Mouse (Mus musculus): ENCODE data around the gene Dap. TPM values are rescaled to one million over a fixed set of nuclear protein-coding genes. Genes with fewer than 3 reads are reported as not detected.

Gene Dap
- polyA plus RNA-seq, 1 experiment from 2014 or later = 23.8 TPM

DNA sequence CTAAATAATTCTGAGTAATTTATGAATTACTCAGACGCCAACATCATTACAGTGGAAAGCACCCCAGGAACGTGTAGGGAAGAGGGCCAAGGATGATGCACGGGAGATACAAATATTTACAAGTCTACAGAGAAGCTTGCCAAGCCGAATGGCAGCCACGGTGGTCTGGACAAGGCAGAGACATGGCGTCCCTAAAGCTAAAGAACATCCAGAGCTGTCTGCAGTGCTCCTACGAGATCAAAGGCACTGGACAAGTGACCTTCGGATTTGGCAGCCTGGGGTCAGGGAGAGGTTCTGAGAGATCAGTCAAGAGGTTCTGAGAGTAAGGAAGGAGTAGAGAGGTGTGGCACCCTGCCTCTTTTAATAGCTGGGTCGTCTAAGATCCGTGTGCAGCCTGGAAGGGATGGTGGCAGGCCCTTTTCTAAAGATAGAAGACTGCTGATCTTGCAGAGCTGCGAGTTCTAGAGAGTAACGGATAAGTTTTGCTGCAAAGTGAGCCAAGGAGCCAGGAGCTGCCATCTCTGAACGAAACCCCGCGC, 449 bp upstream of the Dap start:
- Histone ChIP-seq H3K36me3 (ENCODE audit: poor library complexity, severe bottlenecking) (no peaks in the 10 kb centered on the region), H3K4me2 (peak overlapping the region; percentile 76), H3K9ac (peak overlapping the region; percentile 82), H3K4me1 (0 out of 2 replicates have a peak, but pooled peaks cover 4% of the 10 kb centered on the region), H3K27ac (no peak overlapping the region), H3K9me3 (replicated peaks) (no peaks in the 10 kb centered on the region), H3K4me3 (peak overlapping the region; percentile 68), H3K27me3 (no peaks in the 10 kb centered on the region)
- 44% methylated on average over 15 of the region's 15 CpGs for WGBS
- peak; percentile 36 for ATAC-seq

- Histone ChIP-seq H3K36me3 (ENCODE audit: poor library complexity, severe bottlenecking) (no peaks in the 10 kb centered on the region), H3K4me1 (0 out of 2 replicates have a peak, but pooled peaks cover 4% of the 10 kb centered on the region), H3K27ac (no peak overlapping the region), H3K27me3 (no peaks in the 10 kb centered on the region), H3K9ac (peak overlapping the region; percentile 82), H3K4me2 (peak overlapping the region; percentile 76), H3K4me3 (peak overlapping the region; percentile 68), H3K9me3 (replicated peaks) (no peaks in the 10 kb centered on the region)
- ATAC-seq = no peak
- WGBS = 41% methylated on average over 13 of the region's 13 CpGs
Observed at GRCm38 (mm10) chr15:31224806-31225642, 910 bp downstream of the Dap start.

- Histone ChIP-seq H3K4me1 (0 out of 2 replicates have a peak, but pooled peaks cover 4% of the 10 kb centered on the region), H3K27ac (no peak overlapping the region), H3K9ac (no peak overlapping the region), H3K4me2 (peak overlapping the region; percentile 76; the same call in 1 of the 2 replicates), H3K36me3 (ENCODE audit: poor library complexity, severe bottlenecking) (no peaks in the 10 kb centered on the region), H3K4me3 (no peak overlapping the region), H3K9me3 (replicated peaks) (no peaks in the 10 kb centered on the region), H3K27me3 (no peaks in the 10 kb centered on the region)
- WGBS = 75% methylated on average over 4 of the region's 4 CpGs
- ATAC-seq = no peak
Observed at GRCm38 (mm10) chr15:31225643-31226325, 1.7 kb downstream of the Dap start.

- ATAC-seq = no peak
- 78% methylated on average over 6 of the region's 6 CpGs for WGBS
- Histone ChIP-seq H3K4me1 (0 out of 2 replicates have a peak, but pooled peaks cover 4% of the 10 kb centered on the region), H3K4me3 (no peak overlapping the region), H3K9me3 (replicated peaks) (no peaks in the 10 kb centered on the region), H3K27me3 (no peaks in the 10 kb centered on the region), H3K36me3 (ENCODE audit: poor library complexity, severe bottlenecking) (no peaks in the 10 kb centered on the region), H3K9ac (no peak overlapping the region), H3K4me2 (no peak overlapping the region), H3K27ac (no peak overlapping the region)
Observed at GRCm38 (mm10) chr15:31226464-31226863, 2.4 kb downstream of the Dap start.

DNA sequence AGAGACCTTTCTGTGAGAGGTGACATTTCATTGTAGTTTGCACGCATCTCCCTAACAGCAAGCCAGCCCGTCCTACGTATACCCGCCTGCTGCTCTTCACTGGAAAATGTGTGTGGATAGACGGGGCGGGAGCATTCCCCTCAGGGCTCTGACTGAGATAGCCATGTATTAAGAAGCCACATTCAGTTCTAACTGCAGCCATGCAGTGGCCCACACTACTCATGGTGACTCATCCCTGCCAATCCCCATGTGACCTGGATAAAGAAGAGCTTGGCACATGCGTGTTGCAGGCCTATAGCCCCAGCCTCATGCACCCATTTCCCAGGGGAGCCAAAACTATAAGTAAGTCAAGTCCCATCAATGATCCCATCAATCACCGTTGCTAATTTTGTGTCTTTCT, 3.7 kb downstream of the Dap start:
- no peak for ATAC-seq
- H3K9me3 ChIP-seq (replicated peaks) = no peaks in the 10 kb centered on the region
- 88% methylated on average over 8 of the region's 8 CpGs for WGBS
- no peaks in the 10 kb centered on the region for H3K27me3 ChIP-seq
- no peak overlapping the region for H3K4me2 ChIP-seq
- H3K4me3 ChIP-seq = no peak overlapping the region
- H3K9ac ChIP-seq = no peak overlapping the region
- no peak overlapping the region for H3K27ac ChIP-seq
- H3K4me1 ChIP-seq = 0 out of 2 replicates have a peak, but pooled peaks cover 4% of the 10 kb centered on the region
- H3K36me3 ChIP-seq (ENCODE audit: poor library complexity, severe bottlenecking) = no peaks in the 10 kb centered on the region

DNA sequence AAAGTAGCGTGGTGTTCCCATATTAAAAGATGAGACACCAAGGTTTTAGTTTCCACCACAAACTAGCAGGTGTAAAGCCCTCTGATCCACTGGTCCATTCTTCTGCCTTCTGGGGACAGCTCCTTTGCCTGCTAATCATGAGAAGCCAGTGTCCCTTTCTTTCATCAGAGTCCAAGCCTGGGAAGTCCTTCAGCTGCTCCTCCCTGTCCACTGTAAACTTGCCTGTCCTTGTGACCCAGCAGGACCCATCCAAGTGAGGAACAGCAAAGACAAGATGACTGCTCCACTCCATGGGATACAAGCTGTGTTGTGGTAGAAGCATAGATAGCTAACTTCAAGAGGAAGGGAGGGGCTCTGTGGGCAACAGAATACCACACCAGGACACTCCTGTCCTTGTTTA, 8.9 kb downstream of the Dap start:
- Histone ChIP-seq H3K9me3 (replicated peaks) (no peaks in the 10 kb centered on the region), H3K4me3 (no peak overlapping the region), H3K27ac (no peak overlapping the region), H3K4me1 (no peaks in the 10 kb centered on the region), H3K9ac (no peak overlapping the region), H3K36me3 (ENCODE audit: poor library complexity, severe bottlenecking) (no peaks in the 10 kb centered on the region), H3K4me2 (no peak overlapping the region), H3K27me3 (no peaks in the 10 kb centered on the region)
- 94% methylated on average over 1 of the region's 1 CpGs for WGBS
- ATAC-seq = no peak

GRCm38 (mm10) chr15:31235794-31236548, 11.9 kb downstream of the Dap start:
- H3K4me3 ChIP-seq = no peak overlapping the region
- H3K36me3 ChIP-seq (ENCODE audit: poor library complexity, severe bottlenecking) = no peaks in the 10 kb centered on the region
- no peak overlapping the region for H3K9ac ChIP-seq
- no peak overlapping the region for H3K27ac ChIP-seq
- no peak for ATAC-seq
- 94% methylated on average over 9 of the region's 9 CpGs for WGBS
- H3K4me1 ChIP-seq = no peaks in the 10 kb centered on the region
- no peaks in the 10 kb centered on the region for H3K27me3 ChIP-seq
- H3K9me3 ChIP-seq (replicated peaks) = no peaks in the 10 kb centered on the region
- no peak overlapping the region for H3K4me2 ChIP-seq

DNA sequence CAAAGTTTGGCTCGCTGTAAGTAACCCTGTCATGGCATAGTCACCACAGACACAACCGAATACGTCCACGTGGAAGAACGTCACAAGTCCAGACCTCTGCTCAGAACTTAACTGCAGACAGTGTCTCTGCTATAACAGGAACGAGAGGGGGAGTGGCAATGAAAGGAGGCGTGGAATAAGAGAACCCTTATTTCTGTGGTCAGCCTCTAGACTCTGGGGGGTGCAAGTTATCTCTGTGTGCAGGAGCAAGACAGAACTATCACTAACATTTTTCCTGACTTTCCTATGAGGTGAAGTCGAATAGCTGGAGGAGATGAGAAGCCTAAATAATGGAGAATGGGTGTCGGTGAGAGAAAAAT, 12.4 kb downstream of the Dap start:
- Histone ChIP-seq H3K9ac (no peak overlapping the region), H3K9me3 (replicated peaks) (no peaks in the 10 kb centered on the region), H3K36me3 (ENCODE audit: poor library complexity, severe bottlenecking) (no peaks in the 10 kb centered on the region), H3K4me2 (no peak overlapping the region), H3K4me3 (no peak overlapping the region), H3K27me3 (no peaks in the 10 kb centered on the region), H3K4me1 (no peaks in the 10 kb centered on the region), H3K27ac (no peak overlapping the region)
- no peak for ATAC-seq
- 90% methylated on average over 9 of the region's 9 CpGs for WGBS

DNA sequence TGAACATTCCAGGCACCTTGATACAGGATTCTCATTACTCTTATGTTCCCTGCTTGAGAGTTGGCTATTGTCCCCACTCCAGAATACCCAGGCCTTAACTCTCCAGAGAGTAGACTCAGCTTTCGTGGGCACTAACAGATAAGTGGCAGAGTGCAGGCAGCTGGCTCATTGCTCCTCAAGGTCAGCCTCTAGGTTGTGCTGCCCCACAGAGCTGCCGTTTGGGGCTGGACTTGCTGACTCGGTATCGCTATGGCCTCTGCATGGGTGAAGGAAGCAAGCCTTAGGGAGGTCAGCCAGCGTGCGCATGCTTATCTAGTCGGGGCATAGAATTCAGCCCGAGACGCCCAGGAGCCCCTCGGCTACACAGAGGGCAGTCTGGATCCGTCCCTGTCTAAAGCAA, 13.3 kb downstream of the Dap start:
- Histone ChIP-seq H3K9me3 (replicated peaks) (no peaks in the 10 kb centered on the region), H3K9ac (no peak overlapping the region), H3K4me1 (no peaks in the 10 kb centered on the region), H3K4me2 (no peak overlapping the region), H3K36me3 (ENCODE audit: poor library complexity, severe bottlenecking) (0 out of 2 replicates have a peak, but pooled peaks cover 5% of the 10 kb centered on the region), H3K27me3 (no peaks in the 10 kb centered on the region), H3K4me3 (no peak overlapping the region), H3K27ac (no peak overlapping the region)
- 92% methylated on average over 11 of the region's 11 CpGs for WGBS
- no peak for ATAC-seq

GRCm38 (mm10) chr15:31237898-31238297, 13.8 kb downstream of the Dap start:
- Histone ChIP-seq H3K27me3 (no peaks in the 10 kb centered on the region), H3K4me2 (no peak overlapping the region), H3K9me3 (replicated peaks) (no peaks in the 10 kb centered on the region), H3K27ac (no peak overlapping the region), H3K9ac (no peak overlapping the region), H3K4me1 (no peaks in the 10 kb centered on the region), H3K36me3 (ENCODE audit: poor library complexity, severe bottlenecking) (0 out of 2 replicates have a peak, but pooled peaks cover 5% of the 10 kb centered on the region), H3K4me3 (no peak overlapping the region)
- 80% methylated on average over 5 of the region's 5 CpGs for WGBS
- ATAC-seq = no peak

- Histone ChIP-seq H3K9me3 (replicated peaks) (no peaks in the 10 kb centered on the region), H3K27ac (no peak overlapping the region), H3K4me3 (no peak overlapping the region), H3K36me3 (ENCODE audit: poor library complexity, severe bottlenecking) (0 out of 2 replicates have a peak, but pooled peaks cover 5% of the 10 kb centered on the region), H3K4me2 (no peak overlapping the region), H3K9ac (no peak overlapping the region), H3K27me3 (no peaks in the 10 kb centered on the region), H3K4me1 (no peaks in the 10 kb centered on the region)
- no peak for ATAC-seq
- WGBS = 75% methylated on average over 11 of the region's 11 CpGs
Observed at GRCm38 (mm10) chr15:31238611-31239010, 14.5 kb downstream of the Dap start.
